Mouse (Mus musculus): ENCODE results near the gene Gm4871.
"Not testable (repeated sequence)": the region's sequence is repeated elsewhere in the genome, so short reads cannot be mapped to it uniquely, and the experiment has no call there.

Gm4871 gene

DNA sequence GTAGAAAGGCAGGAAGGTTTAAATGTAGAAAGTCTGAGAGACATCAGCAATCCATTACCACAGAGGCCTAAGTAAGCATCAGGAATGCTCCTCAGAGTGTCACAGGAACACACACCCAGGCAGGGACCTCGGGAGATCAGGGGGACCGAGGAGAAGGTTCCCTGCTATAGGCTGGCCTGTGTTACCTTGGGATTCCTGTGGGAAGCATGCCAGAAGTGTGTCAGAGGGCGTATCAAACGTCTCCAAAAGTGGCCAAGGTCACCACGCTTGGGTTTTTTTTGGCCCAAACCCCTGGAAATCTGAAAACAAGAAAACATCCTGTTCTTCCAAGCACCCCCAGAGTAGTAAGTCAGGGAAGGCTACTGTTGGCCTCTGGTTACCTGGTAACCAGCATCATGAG lies at the start of gene Gm4871:
Gene Gm4871, minus strand, starts transcription at position 364 of the 400 bp plus-strand sequence.
- not testable (repeated sequence) for DNase-seq (ENCODE audit: low read depth)

DNA sequence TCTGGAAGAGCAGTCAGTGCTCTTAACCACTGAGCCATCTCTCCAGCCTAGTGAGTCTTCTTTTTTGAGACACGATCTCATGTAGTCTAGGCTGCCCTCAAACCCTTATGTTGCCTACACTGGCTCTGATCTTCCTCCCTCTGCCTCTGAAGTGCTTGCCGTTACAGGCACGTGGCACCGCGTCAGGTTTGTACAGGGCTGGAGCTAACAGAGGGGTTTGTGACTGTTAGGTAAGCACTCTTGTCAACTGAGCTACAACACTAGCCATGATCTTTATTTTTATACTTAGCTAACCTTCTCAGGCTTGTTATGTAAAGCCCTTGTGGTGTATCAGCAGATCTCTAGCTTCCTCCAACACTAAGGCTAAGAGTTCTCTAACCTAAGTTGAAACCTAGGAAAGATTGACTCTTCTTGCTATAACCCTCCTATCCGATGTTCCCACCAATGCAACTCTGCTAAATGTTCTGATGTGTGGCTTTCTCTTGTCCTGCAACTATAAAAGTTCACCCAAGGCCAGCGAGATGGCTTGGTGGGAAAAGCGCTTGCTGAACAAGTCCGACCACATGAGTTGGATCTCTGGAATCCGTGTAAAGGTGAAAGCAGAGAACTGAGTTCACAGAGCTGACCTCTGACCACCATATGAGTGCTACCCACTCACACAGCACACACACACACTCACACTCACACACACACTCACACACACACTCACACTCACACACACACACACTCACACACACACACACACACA lies 49.5 kb upstream of the Gm4871 start:
- no peak for DNase-seq (ENCODE audit: low read depth)

DNA sequence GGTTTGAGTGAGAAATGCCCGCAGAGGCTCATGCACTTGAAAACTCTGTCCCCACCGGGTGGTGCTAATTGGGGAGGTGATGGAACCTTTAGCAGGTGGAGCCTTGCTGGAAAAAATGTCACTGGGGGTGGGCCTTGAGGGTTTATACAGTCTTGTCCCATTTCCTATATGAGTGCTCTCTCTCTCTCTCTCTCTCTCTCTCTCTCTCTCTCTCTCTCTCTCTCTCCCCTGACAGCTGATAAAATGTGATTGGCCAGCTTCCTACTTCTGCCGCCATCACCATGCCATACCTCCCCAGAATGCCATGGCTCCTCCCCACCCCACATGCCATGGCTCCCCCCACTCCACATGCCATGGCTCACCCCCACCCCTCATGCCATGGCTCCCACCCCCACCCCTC lies 42.5 kb upstream of the Gm4871 start:
- DNase-seq (ENCODE audit: low read depth), result no peak

DNA sequence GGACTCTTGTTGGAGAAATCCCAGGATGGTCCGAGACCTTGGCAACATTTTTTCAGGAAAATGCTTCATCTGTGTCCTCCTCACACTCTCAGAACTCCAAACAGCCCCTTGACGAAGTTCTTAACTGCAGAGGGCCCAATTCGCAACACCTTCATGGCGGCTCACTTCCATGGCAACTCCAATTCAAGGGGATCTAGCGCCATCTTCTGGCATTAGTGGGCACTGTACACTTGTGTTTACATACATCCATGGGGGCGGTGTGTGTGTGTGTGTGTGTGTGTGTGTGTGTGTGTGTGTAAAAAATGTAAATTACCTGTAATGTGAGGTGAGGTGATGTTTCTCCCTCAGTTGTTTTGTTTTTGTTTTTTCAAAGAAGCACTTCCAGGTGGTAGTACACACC lies 38.8 kb upstream of the Gm4871 start:
- DNase-seq (ENCODE audit: low read depth), result peak; percentile 76

DNA sequence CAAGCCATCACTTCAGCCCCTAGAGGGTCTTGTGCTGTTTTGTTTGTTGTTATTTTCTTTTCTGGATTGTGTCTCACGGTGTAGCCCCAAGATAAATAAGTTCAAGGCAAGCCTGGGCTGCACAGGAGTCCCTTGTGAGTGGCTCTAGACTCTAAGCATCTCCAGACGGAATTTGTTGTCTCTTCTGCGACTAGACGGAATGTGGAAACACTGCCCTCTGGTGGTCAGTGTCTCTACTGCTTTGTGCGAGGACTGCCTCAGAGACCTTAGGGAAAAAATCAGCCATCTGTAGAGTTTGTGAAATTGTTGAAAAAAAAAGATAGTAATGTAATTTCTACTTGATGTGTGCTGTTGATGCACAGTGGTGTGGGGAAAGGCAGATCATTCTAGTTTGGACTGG lies 37.2 kb upstream of the Gm4871 start:
- peak; percentile 69 for DNase-seq (ENCODE audit: low read depth)

DNA sequence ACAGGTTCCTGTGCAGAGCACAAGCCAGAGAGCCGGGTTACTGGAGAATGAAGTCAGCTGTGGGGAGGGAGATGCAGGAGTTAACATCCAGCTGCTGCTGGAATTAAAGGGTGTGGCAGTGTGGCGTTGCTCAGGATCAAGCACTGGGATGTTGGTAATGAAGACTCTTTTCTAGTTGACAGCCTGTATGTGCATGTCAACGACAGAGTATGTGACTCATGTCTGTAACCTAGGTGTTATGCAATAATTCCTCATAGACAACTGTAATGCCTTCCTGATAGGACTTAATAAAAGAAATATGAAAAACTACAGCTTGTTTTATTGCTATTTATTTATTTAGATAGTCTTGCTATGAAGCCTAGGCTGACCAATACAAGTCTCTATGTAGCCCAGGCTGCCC lies 36.3 kb upstream of the Gm4871 start:
- DNase-seq (ENCODE audit: low read depth), result peak; percentile 55

DNA sequence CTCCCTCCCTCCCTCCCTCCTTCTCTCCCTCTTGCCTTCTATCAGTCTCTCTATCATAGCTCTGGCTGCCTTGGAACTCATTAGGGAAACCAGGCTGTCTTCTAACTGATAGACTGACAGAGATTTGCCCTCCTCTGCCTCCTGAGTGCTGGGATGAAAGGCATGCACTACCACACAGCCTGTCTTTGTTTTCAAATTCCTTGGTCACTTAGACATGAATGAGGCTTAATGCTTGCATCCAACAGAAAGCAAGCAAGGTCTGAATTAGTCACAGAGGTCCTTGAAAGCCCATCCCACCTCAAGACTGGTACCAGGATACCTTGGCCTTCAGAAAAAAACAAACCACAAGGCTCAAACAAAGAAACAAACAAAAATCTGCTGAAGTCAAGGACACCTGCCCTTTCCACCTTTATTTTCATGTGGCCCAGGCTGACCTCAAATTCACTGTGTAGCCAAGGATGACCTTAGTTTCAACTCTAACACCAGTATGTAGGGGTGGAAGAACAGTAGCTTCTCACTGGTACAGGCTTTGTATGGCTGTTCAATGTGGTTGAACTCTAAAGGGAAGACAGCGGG lies 32.3 kb upstream of the Gm4871 start:
- no peak for DNase-seq (ENCODE audit: low read depth)

DNA sequence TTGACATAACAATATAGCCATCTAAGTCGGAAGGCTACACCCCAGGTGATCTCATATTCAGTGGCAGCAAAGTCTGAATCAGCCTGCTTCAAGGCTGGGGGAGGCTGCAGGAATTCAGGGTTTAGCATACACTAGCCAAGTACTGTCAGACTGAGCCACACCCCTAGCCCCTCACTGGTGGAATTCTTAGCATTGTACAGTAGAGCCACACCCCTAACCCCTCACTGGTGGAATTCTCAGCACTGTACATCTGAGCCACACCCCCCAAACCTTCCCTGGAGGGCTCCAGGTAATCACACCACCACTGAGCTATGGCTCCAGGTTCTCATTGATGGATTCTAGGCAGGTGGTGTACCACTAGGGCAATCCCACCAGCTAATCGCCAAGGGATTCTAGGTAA lies 27.0 kb upstream of the Gm4871 start:
- no peak for DNase-seq (ENCODE audit: low read depth)

DNA sequence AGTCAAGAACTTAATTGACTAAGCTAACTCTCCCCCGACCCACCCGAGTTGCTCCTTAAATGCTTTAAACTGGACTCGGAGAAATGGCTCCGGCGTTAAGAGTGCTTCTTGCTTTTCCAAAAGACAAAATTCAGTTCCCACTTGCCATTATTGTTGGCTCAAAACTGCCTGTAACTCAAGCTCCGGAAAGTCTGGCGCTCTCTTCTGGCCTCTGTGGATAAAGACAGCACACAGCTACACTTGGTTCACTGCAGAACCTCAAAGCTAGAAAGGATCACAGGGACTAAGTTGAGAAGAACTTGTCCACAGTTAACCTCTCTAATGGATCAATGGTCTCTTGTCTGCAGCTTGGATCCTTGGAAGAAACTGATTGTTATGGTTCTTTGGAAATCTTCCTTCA lies 26.2 kb upstream of the Gm4871 start:
- DNase-seq (ENCODE audit: low read depth), result peak; percentile 7

DNA sequence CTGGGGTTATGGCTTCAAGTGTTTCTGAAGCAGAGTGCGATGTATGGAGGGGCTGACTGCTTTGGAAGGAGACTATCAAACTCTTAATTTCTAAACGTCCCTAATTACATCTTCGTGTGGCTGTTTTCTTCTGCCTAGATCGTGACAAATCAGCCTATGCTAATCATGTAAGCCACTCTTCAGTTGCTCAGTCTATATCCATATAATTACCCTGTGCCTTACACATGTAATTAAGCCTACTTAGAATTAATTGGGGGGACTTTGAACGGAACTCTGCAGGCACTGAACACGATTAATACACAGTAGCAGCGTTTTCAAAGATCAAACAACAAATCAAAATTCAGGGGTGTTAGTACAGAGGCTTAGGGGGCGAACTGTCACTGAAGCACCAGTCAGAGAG lies 25.4 kb upstream of the Gm4871 start:
- DNase-seq (ENCODE audit: low read depth), result no peak

DNA sequence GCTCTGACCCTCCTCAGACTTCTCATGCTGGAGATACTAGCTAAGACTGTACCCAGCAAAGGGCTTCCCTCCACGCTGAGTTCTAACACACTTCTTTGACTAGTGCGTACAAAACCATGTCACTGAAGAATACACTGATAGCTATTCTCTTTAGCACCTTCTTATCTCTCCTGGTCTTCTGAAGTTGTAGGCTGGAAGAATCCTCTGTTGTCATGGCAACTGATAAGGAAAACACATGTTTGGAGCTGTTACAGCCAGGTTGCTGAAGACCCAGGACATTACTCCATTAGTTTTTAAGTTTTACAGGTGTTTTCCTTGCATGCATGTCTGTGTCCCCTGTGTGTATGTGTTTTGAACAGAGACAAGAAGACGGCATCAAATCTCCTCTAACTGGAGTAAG lies 21.6 kb upstream of the Gm4871 start:
- DNase-seq (ENCODE audit: low read depth), result not testable (repeated sequence)

DNA sequence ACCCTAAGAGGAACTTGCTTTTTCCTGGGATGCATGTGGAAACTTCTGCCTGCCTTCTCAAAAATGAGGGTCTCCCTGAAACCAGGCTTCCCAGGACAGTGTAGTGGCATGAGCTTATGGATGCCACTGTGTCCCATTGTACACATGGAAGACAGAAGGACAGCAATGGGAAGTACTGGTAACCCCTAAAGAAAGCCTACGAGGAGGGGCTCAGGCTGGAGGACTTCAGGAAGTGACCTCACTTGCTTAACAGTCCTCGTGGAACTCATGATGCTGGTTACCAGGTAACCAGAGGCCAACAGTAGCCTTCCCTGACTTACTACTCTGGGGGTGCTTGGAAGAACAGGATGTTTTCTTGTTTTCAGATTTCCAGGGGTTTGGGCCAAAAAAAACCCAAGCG lies 10.1 kb upstream of the Gm4871 start, which contains the start of gene 1700018F24Rik:
Gene 1700018F24Rik, plus strand, starts transcription at position 301 of the 400 bp plus-strand sequence.
- DNase-seq (ENCODE audit: low read depth), result not testable (repeated sequence)

DNA sequence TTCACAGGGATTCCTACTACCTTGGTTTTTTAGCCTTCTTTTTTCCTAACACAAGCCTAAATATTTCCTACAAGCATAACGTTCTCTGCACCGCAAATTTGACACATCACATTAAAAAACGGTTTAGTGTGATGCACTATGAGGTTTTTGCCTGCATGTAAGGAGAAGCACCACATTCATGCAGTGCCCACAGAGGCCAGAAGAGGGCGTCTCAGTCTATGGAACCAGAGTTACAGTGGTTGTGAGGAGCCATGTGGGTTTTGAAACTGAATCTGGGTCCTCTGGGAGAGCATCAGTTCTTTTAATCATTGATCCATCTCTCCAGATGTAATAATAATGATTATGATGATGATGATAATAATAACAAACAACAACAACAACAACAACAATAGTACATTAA lies 9.1 kb upstream of the Gm4871 start:
- DNase-seq (ENCODE audit: low read depth), result peak; percentile 56

DNA sequence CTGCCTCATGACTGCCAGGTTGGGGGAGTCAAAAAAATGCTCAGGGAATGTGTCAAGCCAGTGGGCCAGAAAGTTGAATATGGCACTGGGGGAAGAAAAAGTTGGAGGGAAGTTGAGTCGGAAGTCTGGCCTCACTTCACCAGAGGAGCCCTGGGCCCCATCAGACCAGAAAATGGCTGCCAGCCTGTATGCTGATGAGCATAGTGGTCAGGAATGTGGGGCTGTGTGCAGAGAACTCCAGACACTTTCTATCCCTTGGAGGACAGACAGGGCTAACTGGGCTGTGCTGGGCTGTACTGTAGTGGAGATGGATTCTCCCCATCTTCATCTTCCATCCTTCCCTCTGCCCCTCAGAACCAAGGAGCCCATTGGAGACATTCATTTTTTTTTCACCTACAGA lies 2.1 kb downstream of the Gm4871 start:
- DNase-seq (ENCODE audit: low read depth), result not testable (repeated sequence)

DNA sequence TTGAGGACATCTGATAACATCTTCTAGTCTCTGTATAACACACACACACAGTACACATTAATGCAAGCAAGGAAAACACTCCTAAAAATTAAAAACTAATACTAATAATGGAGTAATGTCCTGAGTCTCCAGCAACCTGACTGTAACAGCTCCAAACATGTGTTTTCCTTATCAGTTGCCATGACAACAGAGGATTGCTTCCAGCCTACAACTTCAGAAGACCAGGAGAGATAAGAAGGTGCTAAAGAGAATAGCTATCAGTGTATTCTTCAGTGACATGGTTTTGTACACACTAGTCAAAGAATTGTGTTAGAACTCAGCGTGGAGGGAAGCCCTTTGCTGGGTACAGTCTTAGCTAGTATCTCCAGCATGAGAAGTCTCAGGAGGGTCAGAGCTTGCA lies 11.8 kb downstream of the Gm4871 start:
- not testable (repeated sequence) for DNase-seq (ENCODE audit: low read depth)

DNA sequence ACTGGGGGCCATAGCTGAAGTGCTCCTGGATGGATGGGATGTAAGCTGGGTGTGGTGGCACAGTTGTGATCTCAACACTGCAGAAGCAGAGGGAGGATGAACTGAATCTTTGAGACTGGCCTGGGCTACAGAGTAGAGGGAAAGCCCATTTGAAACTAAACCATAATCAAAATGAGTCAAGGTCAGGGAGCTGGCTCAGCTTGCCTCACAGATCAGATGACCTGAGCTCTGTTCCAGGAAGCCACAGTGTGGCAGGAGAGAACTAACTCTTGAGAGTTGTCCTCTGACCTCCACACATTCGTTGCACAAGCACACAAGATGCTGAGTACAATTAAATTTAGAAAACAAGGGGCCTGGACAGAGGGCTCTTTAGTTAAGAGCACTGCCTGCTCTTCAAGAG lies 12.3 kb downstream of the Gm4871 start:
- not testable (repeated sequence) for DNase-seq (ENCODE audit: low read depth)

DNA sequence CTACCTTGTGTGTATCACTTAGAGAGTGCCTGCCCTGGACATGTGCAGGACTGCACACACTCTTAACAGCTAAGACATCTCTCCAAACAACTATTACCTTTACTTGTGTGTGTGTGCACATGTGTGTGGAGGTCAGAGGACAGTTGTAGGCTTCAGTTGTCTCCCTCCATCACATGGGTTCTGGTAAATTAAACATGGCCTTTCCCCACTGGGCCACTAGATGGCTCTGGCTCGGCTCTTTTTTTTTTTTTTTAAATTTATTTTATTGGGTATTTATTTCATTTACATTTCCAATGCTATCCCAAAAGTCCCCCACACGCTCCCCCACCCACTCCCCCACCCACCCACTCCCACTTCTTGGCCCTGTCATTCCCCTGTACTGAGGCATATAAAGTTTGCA lies 15.8 kb downstream of the Gm4871 start:
- DNase-seq (ENCODE audit: low read depth), result not testable (repeated sequence)

DNA sequence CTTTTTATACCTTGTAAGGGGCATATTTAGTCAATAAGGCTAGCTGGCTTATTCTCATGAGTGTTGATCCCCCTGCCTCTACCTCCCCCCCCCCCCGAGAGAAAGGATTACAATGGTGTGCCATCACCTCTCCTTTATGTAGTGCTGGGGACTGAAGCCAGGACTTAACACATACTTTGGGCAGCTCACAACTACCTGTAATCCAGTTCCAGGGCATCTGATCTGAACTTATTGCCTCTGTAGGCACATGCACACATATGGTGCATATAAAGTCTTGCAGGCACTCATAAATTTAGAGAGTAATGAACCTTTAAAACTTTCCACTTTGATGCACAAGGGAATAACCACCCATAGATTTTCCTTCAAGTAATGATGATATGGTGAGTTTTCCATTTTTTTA lies 18.3 kb downstream of the Gm4871 start:
- no peak for DNase-seq (ENCODE audit: low read depth)

DNA sequence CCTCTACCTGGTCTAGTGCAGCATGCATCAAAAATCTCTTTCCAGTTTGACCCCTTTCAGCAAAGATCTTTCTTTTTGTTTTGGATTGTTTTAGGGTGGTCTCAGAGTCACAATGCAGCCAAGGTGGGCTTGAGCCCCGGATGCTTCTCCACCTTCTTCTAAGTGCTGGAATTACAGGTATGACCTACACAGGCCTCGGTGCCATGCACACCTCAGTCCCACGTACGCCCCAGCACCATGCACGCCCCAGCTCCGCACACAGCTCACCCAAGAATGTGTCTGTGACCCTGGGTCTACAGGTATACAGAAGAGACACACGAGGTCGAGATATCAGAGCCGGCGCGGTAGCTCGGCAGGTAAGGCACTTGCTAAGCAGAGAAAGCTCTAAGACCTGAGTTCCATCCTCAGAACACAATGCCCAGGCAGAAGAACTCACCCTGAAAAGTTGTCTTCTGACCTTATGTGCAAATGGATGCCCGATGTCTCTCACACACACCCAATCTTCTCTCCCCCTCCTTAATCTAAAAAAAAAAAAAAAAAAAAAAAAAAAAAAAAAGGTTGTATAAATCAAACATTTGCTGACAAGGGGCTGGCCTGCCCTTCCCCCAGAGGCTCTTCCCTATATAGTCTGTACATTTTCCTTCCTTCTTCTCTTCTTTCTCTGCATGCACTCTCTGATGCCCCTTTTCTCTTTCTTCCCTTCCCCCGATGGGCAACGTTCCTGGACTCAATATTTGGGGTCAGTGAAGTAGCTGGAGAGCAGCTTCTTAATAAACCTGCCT lies 23.5 kb downstream of the Gm4871 start:
- no peak for DNase-seq (ENCODE audit: low read depth)

DNA sequence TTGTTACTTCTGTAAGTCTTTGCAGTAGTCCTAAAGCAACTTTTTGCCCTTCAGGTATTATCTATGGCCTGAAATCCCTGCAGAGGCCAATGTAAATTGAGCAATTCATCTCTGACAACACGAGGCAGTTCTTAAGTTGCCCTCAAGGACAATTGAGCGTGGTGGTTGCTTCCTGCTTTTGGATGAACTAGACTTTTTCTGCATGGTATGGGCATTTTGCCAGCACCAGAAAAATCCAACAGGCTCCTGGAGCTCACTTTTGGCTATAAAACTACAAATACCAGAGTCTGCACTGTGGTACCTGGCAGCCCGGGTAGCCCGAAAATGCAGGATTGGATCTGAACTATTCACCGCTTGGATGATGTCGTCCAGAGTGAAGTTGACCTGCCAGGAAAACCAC lies 27.0 kb downstream of the Gm4871 start:
- peak; percentile 67 for DNase-seq (ENCODE audit: low read depth)

DNA sequence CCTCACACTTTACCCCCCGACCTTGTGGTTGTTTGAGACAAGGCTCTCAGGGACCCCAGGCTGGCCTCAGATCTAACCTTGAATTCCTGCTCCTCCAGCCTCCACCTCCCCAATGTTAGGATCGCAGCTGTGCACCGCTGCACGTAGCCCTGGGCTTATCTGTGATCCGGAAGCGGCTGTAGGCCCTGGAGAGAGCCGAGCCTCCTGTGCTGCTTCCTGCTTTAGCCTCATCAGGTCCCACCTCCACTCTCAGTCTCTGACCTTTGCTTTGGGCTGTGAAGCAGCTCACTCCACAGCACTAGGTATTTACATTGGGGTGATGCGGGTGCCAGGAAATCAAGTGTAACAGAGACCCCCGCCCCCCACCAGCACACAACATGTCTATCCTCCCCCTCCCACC lies 28.1 kb downstream of the Gm4871 start:
- no peak for DNase-seq (ENCODE audit: low read depth)

DNA sequence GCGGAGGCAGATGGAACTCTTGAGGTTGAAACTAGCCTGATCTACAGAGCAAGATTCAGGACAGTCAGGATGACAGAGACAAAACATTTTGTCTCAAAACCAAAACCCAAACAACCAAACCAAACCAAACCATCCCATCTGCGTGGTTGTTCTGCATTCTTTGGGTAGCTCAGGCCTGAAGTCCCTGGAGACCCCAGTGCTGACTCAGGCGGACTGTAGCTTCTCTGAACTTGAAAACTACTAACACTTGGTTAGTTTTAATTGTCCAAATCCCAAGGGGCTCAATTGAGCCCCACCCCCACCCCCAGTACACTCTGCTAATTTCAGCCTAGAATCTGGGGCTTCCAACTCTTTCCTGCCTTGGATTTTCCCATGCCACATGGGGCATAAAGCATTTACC lies 29.2 kb downstream of the Gm4871 start:
- no peak for DNase-seq (ENCODE audit: low read depth)

DNA sequence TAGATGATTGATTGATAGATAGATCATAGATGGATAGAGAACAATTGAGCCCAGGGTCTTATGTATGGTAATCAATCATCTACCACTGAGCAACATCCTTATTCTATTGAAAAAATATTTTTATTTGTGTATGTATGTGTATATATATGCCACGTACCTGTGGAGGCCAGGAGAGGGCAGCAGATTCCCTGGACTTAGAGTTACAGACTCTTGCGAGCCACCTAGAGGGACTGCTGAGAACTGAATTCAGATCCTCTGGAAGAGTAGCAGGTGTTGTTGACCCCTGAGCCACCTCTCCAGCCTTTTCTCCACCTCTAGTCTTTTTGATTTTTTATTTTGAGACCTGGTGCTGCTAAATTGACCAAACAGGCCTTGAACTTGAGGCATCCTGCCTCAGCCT lies 34.1 kb downstream of the Gm4871 start:
- peak; percentile 86 for DNase-seq (ENCODE audit: low read depth)
